Mouse (Mus musculus): ENCODE measurements around the gene Gm42906. TPM values are rescaled to one million over a fixed set of nuclear protein-coding genes. Genes with fewer than 3 reads are reported as not detected.
A peak's percentile ranks its signal among the peaks of the same experiment; 100 is the strongest.

Gm42906 gene
- total RNA-seq, 2 experiments from 2014 or later, result 1.6 TPM; not detected in 1

DNA sequence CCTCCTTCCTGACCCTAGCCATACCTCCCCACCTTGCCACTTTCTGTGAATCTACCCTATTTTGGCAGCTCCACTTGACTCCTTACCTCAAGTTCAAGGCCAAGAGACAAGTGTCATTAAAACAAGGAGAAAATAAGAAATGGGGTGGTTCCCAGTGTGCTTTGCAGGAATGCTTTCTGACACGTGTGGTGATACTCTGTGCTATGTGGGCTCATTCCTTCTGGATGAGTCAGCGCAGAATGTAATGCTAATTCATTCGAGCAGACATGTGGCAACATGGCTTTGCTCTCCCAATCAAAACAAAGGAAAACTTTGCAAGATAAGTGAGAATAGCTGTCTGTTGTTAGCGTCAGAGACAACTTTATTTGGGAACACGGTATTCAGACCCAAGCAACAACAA is 225.0 kb downstream of the Gm42906 start:
- DNase-seq (ENCODE audit: low spot score in 2 of 2), result peak in 1 of 2 experiments; percentile 60
- intact Hi-C loops (cut with DNase I), result no loop called here

DNA sequence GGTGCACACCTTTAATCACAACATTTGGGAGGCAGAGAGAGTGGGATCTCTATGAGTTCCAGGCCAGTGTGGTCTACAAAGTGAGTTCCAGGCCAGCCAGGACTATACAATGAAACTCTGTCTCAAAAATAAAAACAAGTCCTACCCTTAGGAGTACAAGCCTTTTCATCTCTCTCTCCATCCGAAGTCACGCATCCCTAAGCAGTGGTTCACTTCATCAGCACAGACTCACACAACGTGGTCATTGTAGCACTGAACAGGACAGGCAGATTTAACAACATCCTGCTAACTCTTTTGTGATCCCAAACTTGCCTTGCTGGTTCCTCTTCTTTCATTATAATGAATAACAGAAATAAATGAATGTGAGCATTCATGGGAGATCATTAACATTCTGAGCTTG is 226.7 kb downstream of the Gm42906 start:
- intact Hi-C loops (cut with DNase I), result no loop called here
- no peak for DNase-seq (ENCODE audit: low spot score in 2 of 2)

DNA sequence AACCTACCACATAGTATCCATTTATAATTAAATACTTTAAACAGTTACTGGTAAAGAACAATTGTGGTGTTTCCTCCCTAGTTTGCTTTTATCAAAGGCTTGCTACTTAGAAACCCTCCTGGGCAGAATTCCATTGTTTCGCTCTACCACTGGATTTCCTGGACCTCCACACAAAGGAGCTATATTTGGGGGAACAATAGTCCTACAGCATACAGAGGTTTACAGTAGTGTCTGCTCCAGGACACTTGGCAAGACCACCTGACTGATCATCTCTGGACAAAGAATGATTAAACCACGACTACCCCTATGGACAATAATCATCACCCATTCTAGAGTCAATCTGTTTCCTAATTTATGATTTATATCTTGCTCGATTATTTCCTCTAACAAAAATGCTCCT is 228.7 kb downstream of the Gm42906 start:
- no peak for DNase-seq (ENCODE audit: low spot score in 2 of 2)
- intact Hi-C loops (cut with DNase I), result no loop called here

DNA sequence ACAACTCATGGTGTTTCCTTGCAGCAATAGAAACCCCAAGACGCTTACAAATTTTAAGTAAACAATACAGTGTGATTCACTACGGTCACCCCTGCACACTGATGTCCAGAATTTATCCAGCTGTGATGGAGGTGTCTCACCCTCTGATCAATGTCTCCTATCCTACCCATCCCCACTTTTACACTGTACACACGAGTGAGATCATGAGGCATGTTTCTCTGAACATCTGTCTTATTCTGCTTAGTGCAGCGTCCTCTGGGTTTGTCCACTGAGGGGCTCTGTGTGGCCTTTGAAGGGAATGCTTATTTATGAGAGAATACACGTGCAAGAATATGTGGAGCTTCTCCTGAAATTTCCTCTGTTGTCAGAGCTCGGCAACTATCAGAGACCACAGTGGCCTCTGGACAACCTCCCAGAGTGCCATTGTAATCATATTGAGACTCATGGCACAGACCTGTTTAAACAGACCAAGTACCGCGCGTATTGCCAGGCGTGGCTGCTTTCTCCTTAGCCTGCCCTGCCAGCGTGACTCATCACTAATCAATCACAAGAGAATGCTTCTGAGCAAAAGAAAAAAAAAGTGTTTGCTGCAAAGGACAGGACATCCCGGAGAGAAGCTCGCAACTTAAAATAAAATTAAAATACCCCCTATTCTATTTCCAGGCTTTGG is 231.2 kb downstream of the Gm42906 start:
- no peak for DNase-seq (ENCODE audit: low spot score in 2 of 2)
- intact Hi-C loops (cut with DNase I), result no loop called here

DNA sequence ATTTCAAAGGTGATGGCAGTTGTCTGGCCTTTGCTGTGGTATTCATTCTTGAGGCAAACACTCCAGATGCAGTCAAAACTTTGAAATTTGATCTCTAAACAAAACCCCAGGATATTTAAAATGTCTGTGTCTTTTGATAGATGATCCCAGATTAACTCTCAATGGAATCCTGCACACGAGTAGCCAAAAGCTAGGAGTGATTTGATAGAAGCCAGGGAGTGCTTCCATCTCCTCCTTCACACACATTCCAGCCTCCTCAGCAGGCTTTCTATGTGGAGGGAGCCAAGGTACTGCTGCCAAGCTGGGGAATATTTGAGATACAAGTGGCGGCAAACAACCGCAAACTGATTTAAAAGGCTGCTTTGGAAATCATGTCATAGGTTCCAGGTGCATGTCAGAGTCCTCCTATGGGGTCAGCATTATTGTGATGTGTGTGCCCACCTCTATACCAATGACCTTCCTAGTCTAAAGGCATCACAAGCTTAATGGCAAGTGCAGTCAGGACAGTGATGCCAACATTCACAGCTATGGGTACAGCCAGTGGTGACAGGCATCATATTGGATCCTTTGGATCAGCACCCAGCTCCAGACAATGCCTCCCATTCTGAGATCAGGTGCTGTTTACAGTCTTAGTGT is 234.0 kb downstream of the Gm42906 start:
- intact Hi-C loops (cut with DNase I), result loop anchor here (5.0 kb wide), 1 partner anchor 37 kb away; no protein-coding TSS in a partner anchor
- no peak for DNase-seq (ENCODE audit: low spot score in 2 of 2)

DNA sequence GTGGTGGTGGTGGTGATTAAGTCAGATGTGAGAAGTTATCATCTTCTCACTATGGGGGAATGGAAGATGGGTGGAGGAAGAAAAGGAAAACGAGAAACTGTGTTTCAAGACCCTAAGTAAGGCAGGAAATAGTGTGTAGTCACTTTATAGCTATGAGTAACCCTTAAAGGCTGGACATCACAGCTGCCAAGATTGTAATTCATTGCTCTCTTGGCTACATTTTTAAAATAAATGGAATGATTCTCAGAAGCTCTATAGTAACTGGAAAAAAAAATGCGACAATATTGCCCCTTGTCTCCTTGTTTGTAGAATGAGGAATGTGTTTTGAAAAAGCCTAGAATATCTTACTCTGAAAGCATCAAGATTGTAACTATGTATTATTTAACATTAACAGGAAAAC is 235.7 kb downstream of the Gm42906 start:
- intact Hi-C loops (cut with DNase I), result loop anchor here (5.0 kb wide), 1 partner anchor 35 kb away; no protein-coding TSS in a partner anchor
- DNase-seq (ENCODE audit: low spot score in 2 of 2), result no peak

DNA sequence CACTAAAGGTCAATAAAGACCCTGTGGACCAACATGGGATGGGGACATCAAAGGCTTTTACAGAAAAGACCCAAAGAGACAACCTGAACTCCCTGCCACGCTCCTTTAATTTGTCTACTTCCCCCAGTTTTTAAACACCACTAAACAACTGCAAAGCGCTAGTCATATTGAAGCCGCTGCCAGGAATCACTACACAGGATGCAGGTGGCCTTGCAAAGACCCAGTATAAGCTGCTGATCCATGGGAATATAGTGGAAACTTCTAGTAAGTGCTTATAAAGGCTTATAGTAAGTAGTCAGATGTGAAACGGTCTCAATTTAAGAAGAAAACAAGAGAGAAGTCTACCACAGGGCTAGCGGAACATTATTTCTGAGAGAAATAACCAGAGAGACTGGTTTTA is 237.2 kb downstream of the Gm42906 start:
- intact Hi-C loops (cut with DNase I), result loop anchor here (5.0 kb wide), 1 partner anchor 33 kb away; no protein-coding TSS in a partner anchor
- no peak for DNase-seq (ENCODE audit: low spot score in 2 of 2)

DNA sequence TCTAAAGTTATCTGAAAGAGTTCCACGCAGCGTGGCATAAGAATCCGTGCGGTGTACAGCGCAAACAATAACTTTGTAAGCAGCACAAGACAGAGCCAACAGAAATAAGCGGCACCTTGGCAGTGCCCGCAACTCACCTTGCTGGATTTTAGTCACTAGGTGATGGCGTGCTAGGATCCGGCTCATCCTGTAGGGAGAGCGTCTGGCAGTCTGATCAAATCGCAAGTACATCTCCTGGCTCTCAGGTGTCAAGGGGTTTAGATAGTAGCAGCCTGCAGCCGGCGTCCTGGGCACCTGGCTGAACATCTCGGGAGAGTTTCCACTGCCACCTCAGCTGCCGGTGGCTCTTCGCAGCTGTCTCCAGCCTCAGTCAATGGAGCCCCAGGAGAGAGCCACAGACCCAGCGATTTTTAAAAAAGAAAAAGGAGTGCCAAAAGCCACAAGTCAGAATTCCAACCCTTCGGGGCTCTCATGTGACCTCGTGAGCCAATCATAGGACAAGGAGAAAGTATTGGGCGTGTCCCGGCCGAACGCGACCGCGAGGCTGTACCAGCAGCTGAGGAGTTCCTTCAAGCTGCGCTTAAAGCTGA is 238.1 kb downstream of the Gm42906 start:
- intact Hi-C loops (cut with DNase I), result loop anchor here (5.0 kb wide), 1 partner anchor 33 kb away; no protein-coding TSS in a partner anchor
- peak; percentile 28 to 47 for DNase-seq (ENCODE audit: low spot score in 2 of 2)

DNA sequence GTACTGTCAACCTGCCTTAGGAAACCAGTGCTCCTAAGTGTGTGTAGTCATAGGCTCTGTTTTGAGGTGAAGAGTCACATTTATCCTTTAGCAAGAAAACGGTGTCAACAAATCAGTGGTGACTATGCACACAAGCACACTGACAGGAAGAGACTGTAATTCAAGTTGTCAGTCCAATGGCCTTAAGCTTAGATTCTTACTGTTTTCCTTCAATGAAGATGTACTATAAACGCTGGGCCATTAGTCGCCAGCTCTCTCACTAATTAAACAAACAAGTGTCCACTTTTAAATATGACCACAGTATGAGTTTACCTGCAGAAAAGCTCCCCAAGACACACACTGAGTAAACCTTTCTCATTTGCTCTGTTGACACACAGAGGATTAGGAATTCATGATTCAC is 238.6 kb downstream of the Gm42906 start:
- no peak for DNase-seq (ENCODE audit: low spot score in 2 of 2)
- intact Hi-C loops (cut with DNase I), result no loop called here

DNA sequence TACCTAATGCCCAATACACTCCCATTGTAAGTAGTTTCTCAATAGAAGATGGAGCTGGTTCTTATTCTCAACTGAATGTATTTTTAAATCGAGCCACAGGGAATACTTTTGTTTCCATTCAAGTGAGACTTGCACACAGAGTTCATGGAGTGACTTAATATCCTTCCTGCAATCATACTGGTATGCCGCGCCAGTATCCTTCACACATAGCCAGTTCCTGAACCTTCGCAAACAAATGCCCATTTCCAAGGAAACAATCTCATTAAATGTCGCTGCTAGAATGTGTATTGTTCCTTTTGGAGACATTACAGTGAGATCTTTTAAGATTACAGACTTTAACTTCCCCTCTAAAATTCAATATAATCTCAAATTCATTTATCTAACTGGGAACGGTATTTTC is 239.3 kb downstream of the Gm42906 start:
- intact Hi-C loops (cut with DNase I), result no loop called here
- no peak for DNase-seq (ENCODE audit: low spot score in 2 of 2)

DNA sequence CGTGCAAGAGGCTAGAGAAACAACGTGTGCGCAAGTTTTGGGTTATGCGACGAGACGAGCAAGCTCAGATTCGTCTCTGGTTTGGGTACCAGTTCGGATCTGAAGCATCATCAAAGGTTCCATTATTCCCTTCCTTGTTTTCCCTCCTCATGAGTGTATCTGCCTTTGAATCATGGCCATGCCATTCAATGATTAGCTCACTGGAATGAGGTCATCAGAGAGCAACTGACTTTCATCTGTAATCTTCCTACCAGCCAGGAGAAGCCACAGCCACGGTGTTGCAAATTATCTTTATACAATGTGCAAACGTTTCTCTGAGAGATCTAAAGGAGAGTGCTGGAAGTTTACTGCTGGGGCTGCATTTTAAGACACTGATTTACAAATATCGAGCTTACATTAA is 240.6 kb downstream of the Gm42906 start:
- intact Hi-C loops (cut with DNase I), result no loop called here
- DNase-seq (ENCODE audit: low spot score in 2 of 2), result no peak

DNA sequence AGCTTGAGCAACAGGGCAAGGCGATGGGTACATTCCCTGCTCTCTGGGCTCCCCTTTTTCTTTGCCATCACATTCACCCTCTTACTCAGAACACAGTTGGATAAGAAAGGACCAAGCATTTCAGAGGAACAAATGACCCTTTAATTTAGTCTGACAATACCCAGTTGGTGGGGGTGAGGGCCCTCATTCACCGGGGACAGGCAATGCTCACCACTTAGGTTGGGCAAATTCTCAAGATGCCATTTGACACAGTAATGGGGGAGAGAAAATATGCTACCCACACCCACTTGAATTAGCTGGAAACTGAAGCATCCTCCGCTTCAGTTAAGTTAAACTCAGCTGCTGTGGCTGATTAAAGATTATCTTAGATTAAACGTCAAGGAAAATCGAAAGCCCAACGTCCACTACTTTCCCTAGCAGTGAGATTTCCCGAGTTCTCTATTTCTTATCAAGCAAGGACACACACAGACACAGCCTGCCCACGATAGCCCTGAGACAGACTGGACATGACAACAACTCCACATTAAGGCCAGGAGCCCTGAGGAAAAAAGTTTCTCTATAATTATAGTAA is 242.6 kb downstream of the Gm42906 start:
- no peak for DNase-seq (ENCODE audit: low spot score in 2 of 2)
- intact Hi-C loops (cut with DNase I), result no loop called here

DNA sequence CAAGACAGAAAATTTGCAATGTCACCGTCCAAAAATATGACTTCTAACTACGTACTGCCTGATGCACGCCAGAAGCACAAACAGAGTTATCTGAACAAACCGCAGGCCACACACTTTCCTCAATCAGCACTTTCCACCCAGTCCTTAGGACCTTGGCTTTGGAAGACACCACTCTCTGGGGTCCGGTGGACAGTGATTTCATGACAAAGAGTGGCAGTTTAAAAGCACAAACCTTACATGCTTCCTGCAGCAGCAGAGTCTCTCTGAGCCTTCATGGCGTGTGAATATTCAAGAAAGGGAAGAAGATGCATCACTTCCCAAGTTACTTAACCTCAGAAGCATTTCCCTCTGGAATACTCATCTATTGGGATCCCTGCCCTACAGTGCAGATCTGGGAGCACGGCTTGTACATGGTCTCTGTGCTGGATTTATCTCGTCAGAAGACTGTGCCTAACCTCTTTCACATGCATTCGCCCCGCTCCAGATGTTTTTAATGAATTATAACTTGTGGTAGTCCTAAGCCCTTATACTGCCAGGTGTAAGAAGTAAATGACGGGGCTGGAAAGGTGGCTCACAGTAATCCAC is 244.2 kb downstream of the Gm42906 start:
- no peak for DNase-seq (ENCODE audit: low spot score in 2 of 2)
- intact Hi-C loops (cut with DNase I), result no loop called here

DNA sequence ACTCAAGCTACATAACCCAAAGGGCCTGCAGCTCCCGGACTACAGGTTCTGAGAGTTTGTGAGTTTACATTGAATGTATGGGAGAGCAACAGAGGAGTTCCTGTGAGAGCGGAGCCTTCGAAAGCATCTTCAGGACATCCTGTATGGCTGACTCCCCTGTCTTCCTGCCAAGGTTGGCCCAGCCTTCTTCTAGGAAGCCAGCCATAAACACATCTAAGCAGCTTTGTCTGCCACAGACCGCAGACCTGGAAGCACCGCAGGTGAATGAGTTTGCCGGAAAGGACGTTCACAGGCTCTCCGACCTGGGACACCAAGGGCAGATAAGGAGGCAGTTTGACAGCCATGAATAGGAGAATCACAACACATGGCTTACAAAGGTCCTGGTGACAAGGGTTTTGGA is 246.7 kb downstream of the Gm42906 start:
- no peak for DNase-seq (ENCODE audit: low spot score in 2 of 2)

DNA sequence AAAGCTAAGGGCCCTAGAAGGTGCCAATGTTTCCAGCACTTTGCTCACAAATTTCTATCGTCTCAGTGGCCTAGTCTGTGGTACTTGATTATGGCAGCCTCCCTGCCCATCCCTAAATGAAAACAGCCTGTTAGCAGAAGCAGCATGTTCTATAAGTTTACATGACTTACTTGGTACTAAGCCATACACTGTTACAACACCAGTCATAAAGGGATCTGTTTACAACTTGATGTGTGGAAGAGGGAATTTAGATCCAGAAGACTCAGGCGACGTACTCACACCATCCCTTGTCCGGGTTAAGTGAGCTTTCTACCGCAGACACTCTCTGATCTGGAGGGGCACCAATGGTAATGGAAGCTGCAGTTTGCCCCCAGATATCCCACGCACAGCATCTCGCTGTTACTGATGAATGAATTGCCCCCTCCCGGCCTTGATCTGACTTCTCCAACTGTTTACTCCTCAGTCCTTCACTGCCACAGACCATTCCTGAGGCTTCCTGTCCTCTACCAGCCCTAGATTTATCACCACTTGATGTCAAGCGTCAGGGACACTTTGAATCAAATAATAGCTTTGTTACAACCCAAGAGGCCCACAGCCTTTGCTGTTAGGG is 247.7 kb downstream of the Gm42906 start:
- intact Hi-C loops (cut with DNase I), result no loop called here

More for the DNA sequence above, 246.7 kb downstream of the Gm42906 start:
- intact Hi-C loops (cut with DNase I), result no loop called here

DNA sequence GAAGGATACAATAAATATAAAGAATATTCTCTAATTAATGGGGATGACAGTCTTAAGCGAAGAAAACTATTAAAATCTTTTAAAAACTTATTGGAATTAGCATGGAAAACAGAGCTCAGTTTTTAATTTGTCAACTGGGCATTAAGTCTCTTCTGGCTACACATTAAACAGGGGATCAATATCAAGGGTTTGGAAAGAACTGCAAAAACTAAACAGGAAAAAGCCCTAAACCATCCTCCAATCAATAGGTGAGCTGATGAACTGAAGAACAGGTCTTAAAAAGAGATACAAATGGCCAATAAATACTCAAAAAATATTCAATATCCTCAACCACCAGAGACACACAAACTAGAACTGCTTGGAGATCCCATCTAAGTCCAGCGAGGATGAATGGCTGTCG is 250.8 kb downstream of the Gm42906 start:
- DNase-seq (ENCODE audit: low spot score in 2 of 2), result no peak

More for the DNA sequence above, 247.7 kb downstream of the Gm42906 start:
- no peak for DNase-seq (ENCODE audit: low spot score in 2 of 2)

DNA sequence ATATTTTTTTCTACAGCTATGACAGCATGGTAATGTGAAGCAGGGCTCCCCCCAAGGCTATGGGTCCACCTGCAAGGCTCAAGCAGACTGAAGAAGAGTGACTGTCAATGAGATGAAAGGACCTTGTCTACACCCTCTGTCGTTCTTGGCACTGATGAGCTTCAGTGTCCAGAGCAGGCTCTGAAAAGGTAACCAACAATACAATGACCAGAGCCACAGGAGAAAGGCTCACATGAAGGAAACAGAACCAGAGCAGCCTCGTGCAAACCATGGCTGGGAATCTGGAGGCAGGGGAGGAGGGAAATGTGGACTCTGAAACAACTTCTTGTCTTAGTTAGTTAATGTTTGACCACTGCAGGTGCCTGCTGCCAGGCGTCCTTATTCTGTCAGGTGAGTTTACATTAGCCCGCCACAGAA is 252.1 kb downstream of the Gm42906 start:
- intact Hi-C loops (cut with DNase I), result no loop called here
- DNase-seq (ENCODE audit: low spot score in 2 of 2), result no peak

More for the DNA sequence above, 250.8 kb downstream of the Gm42906 start:
- intact Hi-C loops (cut with DNase I), result no loop called here

DNA sequence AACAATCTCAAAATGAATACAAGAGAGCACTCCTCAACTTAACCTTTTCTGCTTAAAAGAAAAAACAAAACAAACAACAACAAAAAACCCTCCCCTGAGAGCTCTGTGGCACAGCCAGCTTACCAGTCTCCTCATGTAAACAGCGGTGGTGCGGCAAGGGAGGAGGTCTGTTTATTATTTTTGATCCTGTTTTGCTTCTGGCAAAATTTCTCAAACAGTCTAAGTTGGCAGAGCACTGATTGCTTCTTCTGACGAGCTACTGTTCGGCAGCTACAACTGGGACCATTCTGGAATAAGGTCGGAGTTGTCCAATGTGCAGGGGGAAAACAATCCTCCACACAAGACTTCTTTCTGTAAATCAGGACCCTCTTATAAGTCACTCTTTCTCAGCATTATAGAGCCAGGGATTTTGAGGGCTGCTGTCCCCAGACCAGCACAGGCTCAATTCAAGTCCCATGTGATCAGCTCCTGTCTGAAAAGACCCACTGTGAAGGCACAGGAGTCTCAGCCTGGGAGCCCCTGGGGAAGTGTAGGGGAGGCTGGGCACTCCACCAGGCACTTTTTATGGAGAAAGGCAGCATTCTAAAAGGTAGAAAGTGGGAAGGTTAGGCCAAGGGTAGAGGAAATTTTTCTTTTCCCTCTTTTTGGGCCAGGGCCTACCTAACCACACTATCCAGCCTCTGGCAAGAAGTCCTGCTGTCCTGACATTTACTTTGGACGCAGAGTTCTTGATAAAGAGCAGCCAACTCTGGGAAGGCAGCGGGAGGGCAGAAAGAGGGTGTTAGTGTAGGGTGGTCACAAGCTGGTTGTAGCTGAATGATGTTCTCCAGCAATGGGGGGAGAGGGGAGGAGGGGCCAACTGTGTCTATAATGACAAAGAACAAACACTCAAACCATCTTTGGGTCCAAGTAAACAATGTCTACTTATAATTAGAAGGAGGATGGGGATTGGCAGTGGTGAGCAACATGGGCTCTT is 253.2 kb downstream of the Gm42906 start:
- intact Hi-C loops (cut with DNase I), result no loop called here
- DNase-seq (ENCODE audit: low spot score in 2 of 2), result peak in 1 of 2 experiments; percentile 4

Measured in left cerebral cortex, postnatal 14 days (tissue).